Mouse (Mus musculus) liver, postnatal 0 days (tissue): ENCODE results near the gene Rtl6.

Experiments used
- CTCF ChIP-seq: sonication (generic); IDR thresholded peaks from 2 replicates; pipeline ENCODE4 v1.5.1; 2016; ENCODE audit warnings: antibody characterized with exemption, low read depth
- EP300 ChIP-seq: IDR thresholded peaks from 2 replicates; pipeline ENCODE4 v1.6.1; 2016; ENCODE audit warnings: antibody characterized with exemption, low read depth, mild to moderate bottlenecking

GRCm38 (mm10) chr15:84577019-84577418 lies 19.4 kb upstream of the Rtl6 start:
- TF ChIP-seq CTCF, result no peak
- no peak for TF ChIP-seq EP300
